Mouse (Mus musculus) kidney, adult 2 months (tissue): ENCODE measurements at regions not wholly inside any gene's neighbourhood (a gene's known extent, or its start where the extent isn't known, plus 50 kb on each side); places are given as distances from the start of the nearest gene placed in this dataset.

Experiments
- CTCF ChIP-seq: fragments of 200-500 bp; conservative IDR thresholded peaks from 2 replicates; pipeline ENCODE4 v1.5.1; 2011; ENCODE audit warnings: low read depth, mild to moderate bottlenecking, control low read depth, low read length, moderate library complexity, mixed read lengths; ENCODE audit not compliant: insufficient read depth, insufficient read length
- POLR2A ChIP-seq: fragments of 200-500 bp; IDR thresholded peaks from one replicate; pipeline ENCODE4 v1.6.1; 2011; ENCODE audit warnings: low read depth, low read length, control low read depth

DNA sequence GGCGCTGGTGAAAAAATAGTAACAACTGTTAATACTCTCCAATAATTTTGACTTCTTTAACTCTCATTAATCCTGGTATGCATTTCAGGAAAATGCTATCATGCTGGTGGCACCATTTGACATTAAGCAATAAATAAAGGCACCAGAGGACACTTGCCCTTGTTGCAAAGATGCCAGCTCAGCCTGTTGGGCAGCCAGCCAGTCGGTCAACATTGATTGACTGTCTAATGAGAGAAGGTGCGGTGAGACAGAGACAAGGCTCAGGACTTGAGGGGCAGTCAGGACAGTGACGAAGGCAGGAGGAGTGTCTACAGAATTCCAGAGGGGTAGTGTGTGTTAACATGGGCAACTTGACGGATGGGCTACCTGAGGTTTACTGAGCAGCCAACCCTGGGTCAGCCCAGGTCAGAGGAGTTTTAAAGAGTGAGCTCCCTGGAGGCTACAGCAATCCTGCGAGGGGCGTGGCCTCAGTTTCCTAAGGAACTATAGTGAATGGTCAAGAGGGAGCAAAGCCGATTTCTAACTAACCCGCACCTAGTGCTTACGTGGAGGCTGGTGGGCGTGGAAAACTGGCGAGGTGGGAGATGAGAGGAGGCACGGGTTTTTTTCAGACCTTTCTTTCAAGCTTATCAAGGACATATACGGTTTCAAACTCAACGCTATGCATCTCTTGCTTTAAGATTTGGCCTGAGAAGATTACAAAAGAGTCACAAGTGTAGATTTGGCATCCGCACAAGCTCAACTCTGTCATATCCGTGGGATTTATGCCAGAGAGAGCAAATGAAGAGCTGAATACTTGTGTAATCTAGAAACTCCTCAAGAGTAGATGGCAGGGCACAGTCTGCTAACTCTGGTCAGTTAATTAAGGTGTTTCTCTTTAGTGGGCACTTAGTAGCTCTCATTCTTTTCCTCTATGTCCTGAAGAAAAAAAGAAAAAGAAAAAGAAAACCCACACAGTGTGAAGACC is 350.0 kb upstream of the Kif2a start:
- TF ChIP-seq CTCF, result no peak
- no peak for TF ChIP-seq POLR2A
